Mouse (Mus musculus): ENCODE data around the gene Mme.

Gene Mme

GRCm38 (mm10) chr3:63241099-63241587 lies at the start of gene Mme:
TSS of gene Mme (plus strand) at chr3:63241537.
- peak; percentile 97 for DNase-seq (ENCODE audit: low read depth, low spot score)

DNA sequence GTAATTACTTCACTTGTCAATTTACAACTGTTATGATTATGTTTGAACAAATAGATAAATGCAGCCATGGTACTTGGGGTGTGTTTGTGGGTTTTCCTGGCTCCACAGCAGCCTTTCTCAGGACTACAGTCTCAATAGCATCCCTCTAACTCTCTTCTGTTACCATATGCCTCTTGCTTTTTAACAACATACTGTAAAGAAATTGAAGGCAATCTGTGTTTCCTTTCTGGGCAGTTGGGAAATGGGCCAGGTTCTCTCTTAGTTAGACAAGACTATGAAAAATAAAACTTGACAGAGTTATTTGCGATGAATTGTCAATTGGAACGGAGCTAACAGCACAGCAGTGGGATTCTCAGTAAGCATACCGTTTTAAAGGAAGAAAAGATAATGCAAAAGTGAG lies 44.8 kb upstream of the Mme start:
- no peak for DNase-seq (ENCODE audit: low read depth, low spot score)

DNA sequence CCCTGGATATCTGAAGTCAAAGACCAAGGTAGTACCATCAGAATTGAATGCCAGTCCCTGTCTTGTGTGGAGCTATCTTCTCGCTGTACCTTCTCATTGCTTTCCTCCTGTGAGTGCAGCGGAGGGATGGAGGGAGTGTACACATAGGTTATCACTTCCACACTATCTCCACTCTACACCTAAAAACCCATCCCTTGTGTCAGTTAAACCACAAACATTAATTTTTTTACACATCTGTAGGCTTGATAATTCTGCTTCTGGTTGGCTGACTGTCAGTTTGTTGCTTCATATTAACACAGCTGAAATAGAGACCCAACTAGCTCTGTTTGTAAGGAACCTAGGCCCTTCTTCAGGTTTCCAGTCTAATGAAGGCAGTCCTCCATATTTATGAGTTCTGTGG lies 43.3 kb upstream of the Mme start:
- DNase-seq (ENCODE audit: low read depth, low spot score), result no peak

DNA sequence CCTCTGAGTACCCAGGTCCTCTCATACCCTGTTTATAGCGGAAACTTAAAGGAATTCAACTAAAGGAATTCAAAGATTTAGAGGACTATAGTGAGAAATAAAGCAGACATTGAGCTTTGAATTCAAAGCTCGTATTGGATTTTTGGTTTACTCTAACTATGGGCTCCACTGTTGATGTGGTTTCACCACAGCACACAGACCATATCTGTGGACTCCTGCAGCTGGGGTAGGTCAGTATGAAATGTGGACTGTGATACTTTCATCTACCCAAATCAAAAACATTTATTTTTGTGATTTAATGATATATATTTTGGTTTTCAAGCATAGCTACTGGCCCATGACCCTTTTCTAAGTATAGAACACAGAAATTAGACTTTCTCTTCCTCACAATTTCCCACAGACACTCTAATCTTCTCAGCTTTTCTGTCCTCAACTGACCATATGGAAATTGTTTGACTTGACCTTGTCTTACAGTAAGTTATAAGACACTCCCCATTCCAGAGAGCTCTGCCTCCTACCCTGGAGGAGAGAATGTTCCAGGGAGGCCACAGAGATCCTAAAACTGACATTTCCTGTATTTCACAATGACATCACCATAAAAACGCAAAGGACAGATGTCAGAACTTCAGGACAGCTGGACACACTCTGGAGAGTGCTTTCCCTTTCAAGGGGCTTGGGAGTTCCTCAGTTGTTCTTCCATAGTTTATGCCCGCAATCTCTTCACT lies 19.3 kb upstream of the Mme start:
- peak; percentile 16 for DNase-seq (ENCODE audit: low read depth, low spot score)

GRCm38 (mm10) chr3:63223676-63224075 lies 17.7 kb upstream of the Mme start:
- DNase-seq (ENCODE audit: low read depth, low spot score), result no peak

DNA sequence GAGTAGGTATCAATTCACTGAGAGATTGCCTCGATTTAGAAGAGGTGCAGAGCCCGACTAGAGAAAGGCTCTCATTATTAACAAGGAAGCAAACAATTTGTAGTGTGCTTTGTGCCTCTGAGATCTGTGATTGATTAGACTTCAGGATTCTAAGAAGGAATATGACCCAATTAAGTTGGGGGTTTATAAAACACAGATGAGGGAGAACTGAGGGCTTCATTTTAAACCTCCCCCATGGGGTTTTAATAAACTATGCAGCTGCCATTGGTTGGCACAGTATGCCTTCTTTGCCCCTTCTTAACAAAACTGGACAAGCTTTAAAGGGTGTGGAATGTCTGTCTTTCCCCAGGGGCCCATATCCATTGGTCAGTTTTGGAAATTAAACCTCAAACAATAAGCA lies 5.4 kb upstream of the Mme start:
- DNase-seq (ENCODE audit: low read depth, low spot score), result no peak

DNA sequence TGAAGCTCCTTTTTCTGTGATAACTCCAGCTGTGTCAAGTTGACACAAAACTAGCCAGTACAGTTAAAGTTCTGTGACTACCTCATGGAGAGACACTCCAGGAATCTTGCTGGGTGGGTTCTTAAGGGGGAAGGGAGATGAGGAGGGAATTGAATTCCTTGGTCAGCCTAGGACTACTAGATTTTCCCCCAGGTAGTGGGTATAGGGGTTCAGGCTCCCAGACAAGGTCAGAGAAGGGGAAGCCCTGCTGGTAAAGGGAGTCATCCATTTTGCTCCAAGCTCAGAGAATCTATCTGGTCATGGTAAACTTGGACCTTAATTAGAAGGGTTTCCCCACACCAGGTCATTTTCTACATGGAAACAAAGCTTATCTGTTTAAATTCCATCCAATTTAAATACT lies 2.4 kb downstream of the Mme start:
- peak; percentile 73 for DNase-seq (ENCODE audit: low read depth, low spot score)

- DNase-seq (ENCODE audit: low read depth, low spot score), result peak; percentile 20
These were observed 30.8 kb downstream of the Mme start for GRCm38 (mm10) chr3:63272091-63272490.

DNA sequence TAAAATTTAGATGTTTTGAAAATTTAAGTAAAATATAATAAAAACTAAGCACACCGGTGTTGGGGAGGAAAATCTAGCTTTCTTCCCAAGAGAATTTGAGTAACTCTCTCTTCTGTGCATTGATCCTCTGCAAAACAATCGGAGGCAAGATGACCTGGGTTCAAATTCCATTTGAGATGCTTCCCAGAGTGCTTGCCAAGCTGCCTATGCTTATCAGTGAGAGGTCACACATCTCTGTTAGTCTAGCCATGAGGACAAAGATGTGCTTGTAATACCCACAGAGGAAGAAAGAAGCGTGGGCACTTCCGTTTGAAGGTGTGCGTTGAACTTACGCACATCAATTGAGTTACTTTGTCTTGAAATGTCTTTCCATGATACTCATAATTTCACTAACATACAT lies 53.0 kb downstream of the Mme start:
- peak; percentile 62 for DNase-seq (ENCODE audit: low read depth, low spot score)

DNA sequence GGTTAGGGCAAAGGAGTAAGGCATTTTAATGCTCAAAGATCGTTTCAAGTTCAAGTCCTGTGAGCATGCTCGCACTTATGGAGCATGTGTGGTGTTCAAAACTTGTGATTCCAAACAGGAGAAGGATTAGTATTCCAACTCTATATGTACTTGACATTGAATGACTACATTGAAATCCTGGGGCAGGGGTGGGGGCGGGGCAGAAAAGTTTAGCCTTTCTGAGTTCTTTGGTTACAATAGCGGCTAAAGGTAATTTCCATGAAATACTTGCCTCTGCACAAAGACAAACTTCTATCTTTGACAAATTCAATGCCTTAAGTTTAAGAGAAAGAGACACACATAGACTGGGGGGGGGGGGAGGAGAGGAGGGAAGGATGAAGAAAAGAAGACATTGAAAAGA lies 53.5 kb downstream of the Mme start:
- DNase-seq (ENCODE audit: low read depth, low spot score), result peak; percentile 79

- peak; percentile 99 for DNase-seq (ENCODE audit: low read depth, low spot score)
These were observed 53.9 kb downstream of the Mme start for GRCm38 (mm10) chr3:63295237-63295636.

- peak; percentile 92 for DNase-seq (ENCODE audit: low read depth, low spot score)
These were observed 54.4 kb downstream of the Mme start for GRCm38 (mm10) chr3:63295657-63296231.

GRCm38 (mm10) chr3:63296411-63296810 lies 55.1 kb downstream of the Mme start:
- DNase-seq (ENCODE audit: low read depth, low spot score), result peak; percentile 35

GRCm38 (mm10) chr3:63297787-63298186 lies 56.5 kb downstream of the Mme start:
- peak; percentile 94 for DNase-seq (ENCODE audit: low read depth, low spot score)

DNA sequence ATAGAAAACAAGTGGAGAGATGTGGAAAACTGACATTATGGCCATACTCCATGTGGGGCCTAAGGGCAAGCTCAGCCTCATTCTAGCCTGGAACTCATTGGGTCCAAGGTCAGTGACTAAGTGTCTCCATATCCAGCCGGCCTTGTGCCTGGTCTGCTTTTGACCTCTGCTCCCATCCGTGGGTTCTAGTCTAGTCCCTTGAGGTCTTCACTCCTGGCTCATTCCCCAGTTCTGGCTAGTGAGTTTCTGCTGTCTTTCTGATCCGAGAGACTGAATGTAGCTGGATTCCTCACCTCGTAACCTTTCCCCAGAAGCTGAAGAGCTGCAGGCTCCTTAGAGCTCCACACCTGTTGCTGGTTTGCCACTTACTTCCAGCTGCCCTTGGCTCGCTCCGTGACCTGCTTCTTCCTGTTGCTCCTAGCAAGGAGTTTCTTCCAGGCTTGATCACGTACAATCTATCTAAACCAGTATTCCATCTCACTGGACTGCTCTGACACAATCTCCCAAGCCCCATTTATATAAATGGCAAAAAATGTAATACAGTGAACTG lies 73.9 kb downstream of the Mme start:
- DNase-seq (ENCODE audit: low read depth, low spot score), result no peak

GRCm38 (mm10) chr3:63317496-63317895 lies 76.2 kb downstream of the Mme start:
- DNase-seq (ENCODE audit: low read depth, low spot score), result peak; percentile 60

DNA sequence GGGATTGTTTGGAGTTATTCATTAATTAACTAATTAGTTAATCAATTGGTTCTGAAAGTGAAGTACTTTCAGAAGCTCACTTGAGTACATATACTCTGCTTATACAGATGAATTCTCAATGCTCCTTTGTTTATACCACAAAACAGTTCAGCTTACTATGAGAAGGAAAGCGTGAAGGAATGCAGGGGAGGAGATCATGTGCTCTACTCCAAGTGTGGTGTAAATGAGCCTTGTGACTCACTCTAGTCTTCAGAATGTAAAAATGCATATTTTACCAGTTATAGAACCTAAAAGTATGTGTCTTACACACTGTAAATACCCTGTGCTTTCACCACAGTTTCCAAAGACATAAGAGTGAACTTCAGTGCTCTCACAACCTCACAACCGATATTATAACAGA lies 84.3 kb downstream of the Mme start:
- no peak for DNase-seq (ENCODE audit: low read depth, low spot score)

DNA sequence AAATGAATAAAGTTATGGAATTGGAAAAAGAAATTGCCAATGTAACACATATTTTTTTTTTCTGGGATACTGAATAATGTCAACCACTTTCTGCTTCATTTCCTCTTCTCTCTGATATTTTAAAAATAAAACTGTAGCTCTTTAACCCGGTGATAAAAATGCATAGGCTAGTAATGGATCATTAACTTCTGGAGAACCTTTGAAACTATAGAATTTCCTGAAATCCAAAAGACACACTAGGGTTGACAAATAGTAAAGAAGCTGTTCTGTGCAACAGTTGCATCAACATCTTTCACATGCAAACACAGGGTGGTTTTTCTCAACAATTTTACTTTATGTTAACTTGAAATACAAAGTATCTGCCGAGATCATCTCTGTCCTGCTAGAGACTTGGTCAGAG lies 98.8 kb downstream of the Mme start:
- DNase-seq (ENCODE audit: low read depth, low spot score), result no peak

DNA sequence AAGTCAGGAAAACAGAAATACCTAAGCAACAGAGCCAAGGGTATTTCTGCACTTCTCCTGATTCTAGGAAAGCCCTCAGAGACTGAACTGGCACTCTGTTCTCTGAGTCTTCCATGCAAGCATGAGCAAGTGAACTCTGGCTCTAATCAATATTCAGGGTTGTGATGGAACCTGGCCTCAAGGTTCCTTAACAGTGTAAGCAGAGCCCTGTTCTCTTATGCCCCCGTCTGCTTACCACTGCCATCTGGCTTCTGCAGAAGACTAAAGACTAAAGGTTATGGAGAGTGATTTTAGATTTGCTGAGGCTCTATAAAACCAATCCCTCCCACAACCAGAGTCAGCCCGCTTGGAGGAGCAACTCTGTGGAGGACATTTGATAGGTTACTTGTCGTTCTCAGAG lies 99.2 kb downstream of the Mme start:
- no peak for DNase-seq (ENCODE audit: low read depth, low spot score)

- no peak for DNase-seq (ENCODE audit: low read depth, low spot score)
These were observed 100.1 kb downstream of the Mme start for GRCm38 (mm10) chr3:63341481-63341880.

- DNase-seq (ENCODE audit: low read depth, low spot score), result no peak
These were observed 103.7 kb downstream of the Mme start for GRCm38 (mm10) chr3:63344998-63345397.

DNA sequence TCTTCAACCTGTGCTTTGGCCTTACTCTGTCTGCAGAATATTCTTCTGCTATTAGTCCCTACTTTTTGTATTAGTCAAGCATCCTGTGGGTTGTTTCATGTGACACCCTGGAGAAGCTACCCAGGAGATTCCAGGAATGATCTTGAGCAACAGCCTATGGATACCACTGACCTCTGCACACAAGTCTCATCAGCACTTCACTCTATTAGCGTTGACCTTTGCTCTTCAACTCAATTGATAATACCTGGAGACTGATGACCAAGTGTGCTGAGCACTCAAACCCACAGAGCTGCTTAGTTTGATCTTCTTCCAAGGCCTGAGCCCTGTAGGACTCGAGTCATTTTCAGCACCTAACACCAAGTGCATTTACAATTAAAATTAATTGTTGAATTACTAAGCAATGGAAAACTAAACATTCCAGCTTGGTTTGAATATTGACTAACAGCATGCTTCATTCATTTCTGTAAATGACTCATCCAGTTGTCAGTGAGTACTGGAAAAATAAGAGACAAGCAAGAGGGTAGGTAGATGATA lies 107.6 kb downstream of the Mme start:
- no peak for DNase-seq (ENCODE audit: low read depth, low spot score)

DNA sequence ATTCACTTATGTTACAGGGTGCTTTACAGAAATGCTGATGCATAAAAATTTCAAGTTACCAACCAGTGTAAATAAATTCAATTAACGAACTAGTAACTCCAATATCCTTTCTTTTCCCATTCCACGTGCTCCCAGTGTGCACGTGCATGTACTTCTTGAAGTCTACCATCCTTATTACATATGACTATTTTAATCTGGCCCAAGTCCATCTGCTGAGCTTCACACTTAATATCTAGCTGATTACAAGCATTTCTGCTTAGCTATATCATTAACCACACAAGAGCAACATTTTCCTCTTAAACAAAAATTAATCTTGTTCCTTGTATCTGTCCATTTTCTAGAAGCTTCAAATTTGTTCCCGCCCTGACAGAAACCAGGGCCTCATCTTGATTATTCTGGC lies 108.9 kb downstream of the Mme start:
- DNase-seq (ENCODE audit: low read depth, low spot score), result no peak

Measured in R1 (cell line).